Comparison of ENCODE assay signal across 11 mouse cellular contexts in the genomic region with DNA sequence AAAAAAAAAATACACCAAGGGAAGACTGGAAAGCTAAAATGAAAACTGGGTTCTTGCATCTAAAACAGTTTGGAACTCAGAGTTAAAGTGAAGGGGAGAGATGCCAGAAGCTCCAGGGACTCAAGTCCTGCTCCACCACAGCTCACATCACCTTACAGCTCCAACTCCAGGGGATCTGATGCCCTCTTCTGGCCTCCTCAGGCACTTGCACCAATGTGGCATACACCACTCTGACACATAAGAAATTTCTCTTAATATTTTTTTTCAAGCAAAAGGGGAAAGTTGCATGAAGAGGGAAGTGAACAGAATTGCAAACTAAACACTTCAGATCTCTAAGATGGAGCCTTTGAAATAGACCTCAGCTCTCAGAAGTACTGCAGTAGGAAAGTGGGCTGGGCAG. TPM values are rescaled to one million over a fixed set of nuclear protein-coding genes. Genes with fewer than 3 reads are reported as not detected.
DNase-seq lines count a peak whose midpoint lies in the region; TF ChIP-seq lines count a peak whose summit lies in the region.
"Had no signal": no experiment of that assay in that cellular context is flagged by ENCODE, and none has a peak within 500 bp of the region (broad histone marks: within the 10 kb centered on the region; RNA-seq: fewer than 3 reads in every experiment).

No protein-coding gene starts in this region.

- no peak for DNase-seq in heart, adult 2 months
- no peak for DNase-seq in heart, postnatal 25 days (ENCODE audit: low spot score)
- DNase-seq in thymus, postnatal 0 days (ENCODE audit: low spot score), result peak; percentile 18
- DNase-seq in thymus, adult 18-20 months, result no peak
- DNase-seq in brain, adult 2 months (ENCODE audit: low read depth, low spot score), result peak; percentile 18
- DNase-seq in splenic B cell, adult 2 months (ENCODE audit: low read depth, low spot score), result peak; percentile 35
- DNase-seq in urinary bladder, adult 2 months (ENCODE audit: low spot score), result no peak
- no peak for DNase-seq in cerebellum, adult 8-10 months
- DNase-seq: cerebellum, adult 9-10 months; kidney, adult 11 months had no signal

- TF ChIP-seq EP300 in heart, adult 2 months (IDR thresholded peaks at IDR 0.05; ENCODE audit: insufficient read depth, low read depth, low read length), result no peak

- no peak overlapping the region for H3K9ac ChIP-seq in heart, adult 2 months (ENCODE audit: low read depth, low read length)
- H3K9ac ChIP-seq: neural tube, embryonic 13.5 days had no signal

- peaks cover 22% of the 10 kb centered on the region for H3K79me2 ChIP-seq in heart, adult 2 months (replicated peaks; ENCODE audit: control insufficient read depth, insufficient read depth, low read length)

- peaks cover 6% of the 10 kb centered on the region for H3K4me1 ChIP-seq in heart, adult 2 months (ENCODE audit: control insufficient read depth, insufficient read depth, low read length)
- H3K4me1 ChIP-seq: neural tube, embryonic 13.5 days had no signal

- intact Hi-C loops in heart, adult 2 months (cut with DNase I), result no loop called here
- intact Hi-C loops in heart, postnatal 25 days (cut with DNase I), result no loop called here

- no peak overlapping the region for H3K27ac ChIP-seq in heart, adult 2 months
- H3K27ac ChIP-seq: neural tube, embryonic 13.5 days had no signal

- no peaks in the 10 kb centered on the region; the same call in 1 of the 2 replicates for H3K36me3 ChIP-seq in heart, adult 2 months (ENCODE audit: control insufficient read depth, insufficient read depth, low read length)
- H3K36me3 ChIP-seq in splenic B cell, adult 2 months (ENCODE audit: control insufficient read depth, insufficient read depth, low read length, poor library complexity, severe bottlenecking), result peaks cover 2% of the 10 kb centered on the region; the same call in 1 of the 2 replicates

- TF ChIP-seq POLR2A in heart, adult 2 months (IDR thresholded peaks at IDR 0.05; ENCODE audit: insufficient read depth, low read depth, low read length), result no peak

- H3K27me3 ChIP-seq in heart, adult 2 months (ENCODE audit: control insufficient read depth, insufficient read depth, low read length), result no peaks in the 10 kb centered on the region
- no peaks in the 10 kb centered on the region for H3K27me3 ChIP-seq in splenic B cell, adult 2 months (ENCODE audit: control insufficient read depth, insufficient read depth, low read length, poor library complexity, severe bottlenecking)
- H3K27me3 ChIP-seq: neural tube, embryonic 13.5 days had no signal

- TF ChIP-seq CTCF in heart, adult 2 months (IDR thresholded peaks at IDR 0.05), result peak; percentile 49

- H3K4me3 ChIP-seq in heart, adult 2 months, result no peak overlapping the region
- H3K4me3 ChIP-seq: neural tube, embryonic 13.5 days had no signal

RNA-seq across cellular contexts. Expression of a gene that starts 8.8 kb away (rescaled TPM):
- 1 to 10 TPM; 9.3 to 9.5 TPM for total RNA-seq in heart, adult 2 months (2021)
- 6.9 and 7.0 TPM in 2 replicates for polyA plus RNA-seq in heart, adult 2 months (2012; rRNA removed)
- 1 to 10 TPM; 7.7 to 9.1 TPM for total RNA-seq in heart, postnatal 25 days (2021)
- 12.7 and 15.1 TPM in 2 replicates for polyA plus RNA-seq in thymus, postnatal 0 days (2015; fragmentation: Nextera tagmentation; extraction: Ambion mirVana)
- 8.9 and 9.8 TPM in 2 replicates for polyA plus RNA-seq in urinary bladder, adult 2 months (2012; rRNA removed)

RNA-seq across cellular contexts. Expression of a gene that starts 31.7 kb away (rescaled TPM):
- total RNA-seq in heart, adult 2 months (2021), result 100 to 1,000 TPM; 114 to 142 TPM
- polyA plus RNA-seq in heart, adult 2 months (2012; rRNA removed), result 53.7 and 80.1 TPM in 2 replicates
- 100 to 1,000 TPM; 125 to 134 TPM for total RNA-seq in heart, postnatal 25 days (2021)
- polyA plus RNA-seq in thymus, postnatal 0 days (2015; fragmentation: Nextera tagmentation; extraction: Ambion mirVana), result 84.4 and 90.1 TPM in 2 replicates
- polyA plus RNA-seq in urinary bladder, adult 2 months (2012; rRNA removed), result 60.1 and 70.8 TPM in 2 replicates

RNA-seq across cellular contexts. Expression of a gene that starts 32.6 kb away (rescaled TPM):
- total RNA-seq in heart, adult 2 months (2021), result 100 to 1,000 TPM; 409 to 486 TPM
- 611 and 917 TPM in 2 replicates for polyA plus RNA-seq in heart, adult 2 months (2012; rRNA removed)
- total RNA-seq in heart, postnatal 25 days (2021), result 100 to 1,000 TPM; 453 to 459 TPM
- polyA plus RNA-seq in thymus, postnatal 0 days (2015; fragmentation: Nextera tagmentation; extraction: Ambion mirVana), result 9.7 and 10.6 TPM in 2 replicates
- 80.0 and 91.5 TPM in 2 replicates for polyA plus RNA-seq in urinary bladder, adult 2 months (2012; rRNA removed)

RNA-seq across cellular contexts. Expression of a gene that starts 46.8 kb away (rescaled TPM):
- 10 to 100 TPM; 68.0 to 85.7 TPM for total RNA-seq in heart, adult 2 months (2021)
- polyA plus RNA-seq in heart, adult 2 months (2012; rRNA removed), result 83.2 and 110 TPM in 2 replicates
- total RNA-seq in heart, postnatal 25 days (2021), result 10 to 100 TPM; 70.1 to 70.3 TPM
- 11.9 and 13.8 TPM in 2 replicates for polyA plus RNA-seq in thymus, postnatal 0 days (2015; fragmentation: Nextera tagmentation; extraction: Ambion mirVana)
- 21.4 and 22.2 TPM in 2 replicates for polyA plus RNA-seq in urinary bladder, adult 2 months (2012; rRNA removed)

Comparison
In these comparisons a context has a peak if more than half of its experiments do, and no peak if none do; other contexts are left out.
1. DNase-seq: peak in thymus, postnatal 0 days (single experiment), brain, adult 2 months (single experiment) and splenic B cell, adult 2 months (single experiment); none in heart, adult 2 months (0 of 2), heart, postnatal 25 days (single experiment), thymus, adult 18-20 months (0 of 2), urinary bladder, adult 2 months (single experiment) and cerebellum, adult 8-10 months (single experiment).